Mouse (Mus musculus): ENCODE measurements at regions not wholly inside any gene's neighbourhood (a gene's known extent, or its start where the extent isn't known, plus 50 kb on each side); places are given as distances from the start of the nearest gene placed in this dataset.
A peak's percentile ranks its signal among the peaks of the same experiment; 100 is the strongest.
"Not testable (repeated sequence)": the region's sequence is repeated elsewhere in the genome, so short reads cannot be mapped to it uniquely, and the experiment has no call there.

- no peak for DNase-seq (ENCODE audit: low spot score)
These were observed 130.1 kb upstream of the Dapk1 start for GRCm38 (mm10) chr13:60471602-60472001.

- DNase-seq (ENCODE audit: low spot score): no peak
These were observed 125.4 kb upstream of the Dapk1 start for GRCm38 (mm10) chr13:60476366-60476765.

- DNase-seq (ENCODE audit: low spot score): no peak
These were observed 123.4 kb upstream of the Dapk1 start for GRCm38 (mm10) chr13:60478301-60478700.

- peak; percentile 39 for DNase-seq (ENCODE audit: low spot score)
These were observed 122.5 kb upstream of the Dapk1 start for GRCm38 (mm10) chr13:60479043-60479861.

GRCm38 (mm10) chr13:60479862-60480730, 121.7 kb upstream of the Dapk1 start:
- DNase-seq (ENCODE audit: low spot score): no peak

- DNase-seq (ENCODE audit: low spot score): no peak
These were observed 120.9 kb upstream of the Dapk1 start for GRCm38 (mm10) chr13:60480731-60481431.

- not testable (repeated sequence) for DNase-seq (ENCODE audit: low spot score)
These were observed 120.3 kb upstream of the Dapk1 start for GRCm38 (mm10) chr13:60481451-60481850.

GRCm38 (mm10) chr13:60481946-60482345, 119.8 kb upstream of the Dapk1 start:
- no peak for DNase-seq (ENCODE audit: low spot score)

GRCm38 (mm10) chr13:60486105-60486504, 115.6 kb upstream of the Dapk1 start:
- DNase-seq (ENCODE audit: low spot score): no peak

- no peak for DNase-seq (ENCODE audit: low spot score)
These were observed 114.9 kb upstream of the Dapk1 start for GRCm38 (mm10) chr13:60486871-60487270.

GRCm38 (mm10) chr13:60488131-60488883, 113.4 kb upstream of the Dapk1 start:
- DNase-seq (ENCODE audit: low spot score): no peak

GRCm38 (mm10) chr13:60488884-60489265, 112.9 kb upstream of the Dapk1 start:
- no peak for DNase-seq (ENCODE audit: low spot score)

- DNase-seq (ENCODE audit: low spot score): no peak
These were observed 109.7 kb upstream of the Dapk1 start for GRCm38 (mm10) chr13:60491948-60492464.

GRCm38 (mm10) chr13:60493836-60494235, 107.9 kb upstream of the Dapk1 start:
- no peak for DNase-seq (ENCODE audit: low spot score)

- DNase-seq (ENCODE audit: low spot score): no peak
These were observed 103.9 kb upstream of the Dapk1 start for GRCm38 (mm10) chr13:60497714-60498400.

- no peak for DNase-seq (ENCODE audit: low spot score)
These were observed 97.6 kb upstream of the Dapk1 start for GRCm38 (mm10) chr13:60504196-60504595.

GRCm38 (mm10) chr13:60507611-60508010, 94.1 kb upstream of the Dapk1 start:
- no peak for DNase-seq (ENCODE audit: low spot score)

GRCm38 (mm10) chr13:60508054-60508453, 93.7 kb upstream of the Dapk1 start:
- no peak for DNase-seq (ENCODE audit: low spot score)

GRCm38 (mm10) chr13:60508856-60509255, 92.9 kb upstream of the Dapk1 start:
- no peak for DNase-seq (ENCODE audit: low spot score)

GRCm38 (mm10) chr13:60511101-60511500, 90.6 kb upstream of the Dapk1 start:
- DNase-seq (ENCODE audit: low spot score): no peak

- DNase-seq (ENCODE audit: low spot score): no peak
These were observed 90.1 kb upstream of the Dapk1 start for GRCm38 (mm10) chr13:60511628-60512027.
